Mouse (Mus musculus) B cell, adult 62 days (primary cell): Measurements from ENCODE around the gene Gm20777. TPM values are rescaled to one million over a fixed set of nuclear protein-coding genes. Genes with fewer than 3 reads are reported as not detected.

Experiments
- total RNA-seq: library from RNA; stranded (reverse); gene quantifications from 4 replicates; pipeline ENCODE4 v1.2.4, GENCODE M21; 2023

Gm20777 gene
- total RNA-seq: not detected in 4 replicates

DNA sequence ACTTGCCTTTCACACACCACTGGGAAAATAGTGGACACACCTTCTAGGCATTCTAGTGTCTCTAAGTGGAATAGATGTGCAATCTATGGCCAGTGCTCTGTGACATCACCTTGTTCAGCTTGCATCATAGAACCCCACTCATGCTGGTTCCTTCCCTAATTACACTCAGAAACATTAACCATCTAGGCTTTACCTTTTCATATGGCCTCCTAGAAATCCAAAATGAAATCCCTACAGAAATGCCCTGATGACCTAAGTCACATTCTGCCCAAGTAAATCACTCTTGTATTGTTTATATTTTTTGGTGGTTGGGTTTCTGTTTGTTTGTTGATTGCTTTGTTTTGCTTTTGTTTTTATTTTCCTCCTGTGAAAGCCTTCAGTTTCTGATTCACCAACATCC lies at the start of gene Gm20777:
Gene Gm20777 (minus strand): TSS at position 101 of the 400 bp plus-strand sequence.

Other genes with a start within 250 kb of the Gm20777 start
- gene Gm20737, start 216.4 kb downstream of the Gm20777 start, total RNA-seq: not detected in 4 replicates
- gene Gm21775, start 199.0 kb downstream of the Gm20777 start, total RNA-seq: not detected in 4 replicates
- gene Gm21900, start 136.1 kb downstream of the Gm20777 start, total RNA-seq: not detected in 4 replicates